Mouse (Mus musculus): Measurements from ENCODE around the gene Espn. TPM values are rescaled to one million over a fixed set of nuclear protein-coding genes. Genes with fewer than 3 reads are reported as not detected.

Espn gene
- polyA plus RNA-seq, 1 experiment from 2014 or later, result 11.5 TPM

GRCm38 (mm10) chr4:152119396-152120292, 32.5 kb downstream of the Espn start:
- Histone ChIP-seq H3K4me1 (ENCODE audit: insufficient read depth) (no peaks in the 10 kb centered on the region; the same call in 1 of the 2 replicates), H3K27me3 (ENCODE audit: insufficient read depth, low read length) (peaks cover 86% of the 10 kb centered on the region), H3K4me2 (peak overlapping the region; percentile 47; the same call in 1 of the 2 replicates), H3K4me3 (ENCODE audit: low read depth, low read length) (peak overlapping the region; percentile 18), H3K27ac (ENCODE audit: low read depth) (no peak overlapping the region), H3K9me3 (ENCODE audit: low read depth, low read length) (no peaks in the 10 kb centered on the region), H3K36me3 (ENCODE audit: insufficient read depth) (peaks cover 4% of the 10 kb centered on the region; the same call in 1 of the 2 replicates), H3K9ac (no peak overlapping the region)
- ATAC-seq (ENCODE audit: insufficient read depth) (0 out of 2 replicates have a peak, but pooled peaks have one; percentile 16), DNase-seq (peak; percentile 68)
- WGBS, result 5% methylated on average over 39 of the region's 39 CpGs
- peak; percentile 64 for TF ChIP-seq CTCF (IDR thresholded peaks at IDR 0.05; ENCODE audit: low read depth)

- Histone ChIP-seq H3K9ac (no peak overlapping the region), H3K27ac (ENCODE audit: low read depth) (no peak overlapping the region), H3K27me3 (ENCODE audit: insufficient read depth, low read length) (peaks cover 67% of the 10 kb centered on the region), H3K36me3 (ENCODE audit: insufficient read depth) (peaks cover 24% of the 10 kb centered on the region), H3K4me3 (ENCODE audit: low read depth, low read length) (no peak overlapping the region), H3K4me2 (no peak overlapping the region), H3K9me3 (ENCODE audit: low read depth, low read length) (no peaks in the 10 kb centered on the region), H3K4me1 (ENCODE audit: insufficient read depth) (no peaks in the 10 kb centered on the region; the same call in 1 of the 2 replicates)
- TF ChIP-seq CTCF (IDR thresholded peaks at IDR 0.05; ENCODE audit: low read depth), result no peak
- DNase-seq (no peak), ATAC-seq (ENCODE audit: insufficient read depth) (no peak)
- WGBS, result 55% methylated on average over 9 of the region's 9 CpGs
These were observed 34.6 kb downstream of the Espn start for GRCm38 (mm10) chr4:152117538-152117937.

- Histone ChIP-seq H3K36me3 (ENCODE audit: insufficient read depth) (peaks cover 37% of the 10 kb centered on the region), H3K4me3 (ENCODE audit: low read depth, low read length) (peak within 1 kb of the TSS; percentile 15; the same call in 1 of the 2 replicates), H3K4me1 (ENCODE audit: insufficient read depth) (no peaks in the 10 kb centered on the region; the same call in 1 of the 2 replicates), H3K4me2 (peak within 1 kb of the TSS; percentile 53), H3K27ac (ENCODE audit: low read depth) (no peak within 1 kb of the TSS), H3K27me3 (ENCODE audit: insufficient read depth, low read length) (peaks cover 53% of the 10 kb centered on the region), H3K9ac (peak within 1 kb of the TSS; percentile 38), H3K9me3 (ENCODE audit: low read depth, low read length) (no peaks in the 10 kb centered on the region)
- 3% methylated on average over 30 of the region's 30 CpGs for WGBS
- TF ChIP-seq CTCF (IDR thresholded peaks at IDR 0.05; ENCODE audit: low read depth), result no peak
- ATAC-seq (ENCODE audit: insufficient read depth) (peak; percentile 18; the same call in 1 of the 2 replicates), DNase-seq (peak; percentile 37)
These were observed 36.1 kb downstream of the Espn start, which contains the start of gene Tnfrsf25 for GRCm38 (mm10) chr4:152115921-152116612. Gene Tnfrsf25, plus strand, starts transcription at chr4:152115934.

GRCm38 (mm10) chr4:152114080-152114479, 38.1 kb downstream of the Espn start:
- Histone ChIP-seq H3K27ac (ENCODE audit: low read depth) (no peak overlapping the region), H3K9ac (no peak overlapping the region), H3K4me2 (no peak overlapping the region), H3K4me1 (ENCODE audit: insufficient read depth) (no peaks in the 10 kb centered on the region), H3K36me3 (ENCODE audit: insufficient read depth) (peaks cover 53% of the 10 kb centered on the region), H3K4me3 (ENCODE audit: low read depth, low read length) (no peak overlapping the region), H3K9me3 (ENCODE audit: low read depth, low read length) (no peaks in the 10 kb centered on the region), H3K27me3 (ENCODE audit: insufficient read depth, low read length) (peaks cover 33% of the 10 kb centered on the region)
- DNase-seq (no peak), ATAC-seq (ENCODE audit: insufficient read depth) (no peak)
- WGBS, result 68% methylated on average over 16 of the region's 16 CpGs
- no peak for TF ChIP-seq CTCF (IDR thresholded peaks at IDR 0.05; ENCODE audit: low read depth)

- DNase-seq (no peak), ATAC-seq (ENCODE audit: insufficient read depth) (no peak)
- Histone ChIP-seq H3K4me3 (ENCODE audit: low read depth, low read length) (no peak overlapping the region), H3K9ac (no peak overlapping the region), H3K36me3 (ENCODE audit: insufficient read depth) (peaks cover 67% of the 10 kb centered on the region), H3K27ac (ENCODE audit: low read depth) (no peak overlapping the region), H3K27me3 (ENCODE audit: insufficient read depth, low read length) (peaks cover 16% of the 10 kb centered on the region), H3K4me2 (no peak overlapping the region), H3K9me3 (ENCODE audit: low read depth, low read length) (no peaks in the 10 kb centered on the region), H3K4me1 (ENCODE audit: insufficient read depth) (no peaks in the 10 kb centered on the region; the same call in 1 of the 2 replicates)
- no peak for TF ChIP-seq CTCF (IDR thresholded peaks at IDR 0.05; ENCODE audit: low read depth)
- WGBS, result 79% methylated on average over 9 of the region's 9 CpGs
These were observed 39.8 kb downstream of the Espn start for GRCm38 (mm10) chr4:152112329-152112728.

GRCm38 (mm10) chr4:152110689-152111088, 41.5 kb downstream of the Espn start:
- Histone ChIP-seq H3K9me3 (ENCODE audit: low read depth, low read length) (no peaks in the 10 kb centered on the region), H3K27ac (ENCODE audit: low read depth) (no peak overlapping the region), H3K4me1 (ENCODE audit: insufficient read depth) (no peaks in the 10 kb centered on the region; the same call in none of the 2 replicates), H3K27me3 (ENCODE audit: insufficient read depth, low read length) (0 out of 2 replicates have a peak, but pooled peaks cover 4% of the 10 kb centered on the region), H3K4me3 (ENCODE audit: low read depth, low read length) (no peak overlapping the region), H3K36me3 (ENCODE audit: insufficient read depth) (peaks cover 82% of the 10 kb centered on the region), H3K4me2 (no peak overlapping the region), H3K9ac (no peak overlapping the region)
- 88% methylated on average over 4 of the region's 4 CpGs for WGBS
- no peak for TF ChIP-seq CTCF (IDR thresholded peaks at IDR 0.05; ENCODE audit: low read depth)
- DNase-seq (no peak), ATAC-seq (ENCODE audit: insufficient read depth) (no peak)

All from lung, embryonic 14.5 days (tissue).